Mouse (Mus musculus) right cerebral cortex, adult 18-20 months (tissue): ENCODE results near the gene Mrpl1.

Experiments used
- DNase-seq: peaks from one replicate; pipeline ENCODE4 v3.0.0; 2022; ENCODE audit warnings: mixed read lengths

The Mrpl1 gene

DNA sequence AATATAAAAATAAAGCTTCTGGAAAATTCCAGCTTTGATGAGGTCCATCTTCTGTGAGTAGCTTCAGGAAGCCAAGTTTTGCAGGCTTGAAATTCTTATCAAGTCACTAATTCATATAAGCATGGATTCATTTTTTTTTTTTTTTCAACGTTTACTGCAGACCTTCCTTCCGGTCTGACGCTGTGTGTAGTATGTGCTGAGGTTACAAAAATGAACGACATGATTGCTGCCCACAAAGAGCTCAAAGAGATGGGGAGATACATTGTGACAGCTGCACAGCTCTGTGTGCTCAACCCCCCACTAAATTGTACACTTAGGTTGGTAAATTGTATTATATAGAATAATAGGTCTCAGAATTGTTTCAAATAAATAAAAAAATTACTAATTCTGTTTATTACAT is 750 bp upstream of the Mrpl1 start:
- no peak for DNase-seq

- peak; percentile 92 for DNase-seq
Observed at GRCm38 (mm10) chr5:96209916-96210583, 757 bp downstream of the Mrpl1 start.

DNA sequence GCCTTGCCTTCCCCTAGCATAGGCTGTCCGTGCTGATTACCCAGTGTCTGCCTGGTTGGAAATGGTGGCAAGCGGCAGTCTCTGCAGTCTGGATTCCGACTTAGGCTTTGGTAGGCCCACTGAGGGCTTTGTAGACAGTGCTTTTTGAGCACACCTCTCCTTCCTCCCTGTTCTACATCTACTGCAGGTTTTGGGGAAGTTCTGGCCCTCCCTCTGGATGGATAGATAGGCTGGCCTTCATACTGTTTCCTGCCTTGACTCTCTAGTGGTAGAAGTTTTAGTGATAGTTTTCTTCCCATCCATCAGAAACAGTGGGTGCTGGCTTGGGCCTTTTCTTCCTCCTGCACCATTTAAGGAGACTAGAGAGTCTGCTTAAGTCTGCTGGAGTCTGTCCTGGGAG is 9.4 kb downstream of the Mrpl1 start:
- DNase-seq, result no peak

GRCm38 (mm10) chr5:96219512-96219911 is 10.2 kb downstream of the Mrpl1 start:
- DNase-seq, result no peak

- no peak for DNase-seq
Observed at GRCm38 (mm10) chr5:96221298-96221697, 12.0 kb downstream of the Mrpl1 start.

DNA sequence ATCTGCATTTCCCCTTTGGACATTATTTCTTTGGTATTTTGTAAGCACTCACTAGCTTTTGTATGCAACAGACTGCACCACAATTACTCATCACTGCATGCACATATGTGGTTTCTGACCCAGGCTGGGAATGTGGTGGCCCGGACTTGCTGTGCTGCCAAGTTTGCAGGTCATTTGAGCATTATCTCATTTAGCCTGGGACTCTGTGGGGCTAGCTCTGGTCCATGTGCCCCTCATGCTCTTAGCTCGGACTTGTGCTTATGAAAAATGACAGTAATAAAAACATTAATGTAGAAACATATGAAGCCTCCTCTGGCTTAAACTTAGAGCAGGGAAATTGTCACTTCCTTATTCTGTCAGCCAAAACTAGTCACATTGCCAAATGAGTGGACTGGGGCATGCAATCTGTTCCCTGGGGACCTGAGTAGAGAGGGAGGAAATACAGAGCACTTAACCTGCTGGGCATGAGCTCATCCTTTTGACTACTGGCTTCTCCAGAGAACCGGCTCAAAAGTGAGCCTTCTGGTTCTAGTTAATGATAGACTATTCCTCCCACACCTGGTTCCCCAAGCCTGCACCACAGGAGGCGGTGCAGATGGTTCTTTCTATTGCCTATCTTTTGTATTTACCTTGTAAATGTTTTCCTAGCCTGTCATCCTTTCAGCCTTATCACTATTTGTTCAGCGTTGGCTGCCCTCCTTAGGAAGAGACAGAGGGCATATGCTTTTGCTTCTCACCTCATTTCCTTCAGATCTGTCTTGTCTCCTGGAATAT is 12.7 kb downstream of the Mrpl1 start:
- no peak for DNase-seq

DNA sequence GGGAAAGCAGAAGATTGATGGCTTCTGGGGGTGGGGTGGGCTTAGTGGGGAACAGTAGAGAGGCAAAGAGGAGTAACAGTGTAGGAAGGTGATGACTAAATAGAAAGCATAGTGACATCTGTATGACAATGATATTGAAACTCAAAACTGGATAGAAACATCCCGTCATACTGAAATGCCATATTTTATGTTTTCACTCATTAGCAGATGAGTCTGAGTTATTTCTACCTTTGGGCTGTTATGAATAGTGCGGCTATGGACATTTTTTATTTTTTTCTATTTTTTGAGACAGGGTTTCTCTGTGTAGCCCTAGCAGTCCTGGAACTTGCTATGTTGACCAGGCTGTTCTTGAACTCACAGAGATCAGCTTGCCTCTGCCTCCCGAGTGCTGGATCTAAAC is 13.7 kb downstream of the Mrpl1 start:
- DNase-seq, result no peak

GRCm38 (mm10) chr5:96226490-96226889 is 17.2 kb downstream of the Mrpl1 start:
- no peak for DNase-seq

GRCm38 (mm10) chr5:96228967-96229366 is 19.7 kb downstream of the Mrpl1 start:
- no peak for DNase-seq

DNA sequence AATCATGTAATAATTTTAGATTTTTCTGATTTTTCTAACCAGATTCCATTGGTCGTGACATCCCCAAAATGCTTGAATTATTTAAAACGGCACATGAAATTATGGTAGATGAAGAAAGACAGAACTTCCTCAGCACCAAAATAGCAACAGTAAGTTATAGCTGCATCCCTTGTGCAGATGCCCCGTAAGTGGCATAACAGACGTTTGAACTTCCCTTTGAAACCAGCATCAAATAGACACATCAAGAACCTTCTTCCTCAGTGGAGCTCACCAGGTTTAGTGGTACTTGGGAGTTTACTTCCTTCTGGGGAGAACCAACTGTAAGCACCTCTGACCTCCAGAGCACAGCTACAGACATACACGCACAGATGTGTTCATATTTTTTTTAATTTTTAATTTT is 29.5 kb downstream of the Mrpl1 start:
- DNase-seq, result no peak

DNA sequence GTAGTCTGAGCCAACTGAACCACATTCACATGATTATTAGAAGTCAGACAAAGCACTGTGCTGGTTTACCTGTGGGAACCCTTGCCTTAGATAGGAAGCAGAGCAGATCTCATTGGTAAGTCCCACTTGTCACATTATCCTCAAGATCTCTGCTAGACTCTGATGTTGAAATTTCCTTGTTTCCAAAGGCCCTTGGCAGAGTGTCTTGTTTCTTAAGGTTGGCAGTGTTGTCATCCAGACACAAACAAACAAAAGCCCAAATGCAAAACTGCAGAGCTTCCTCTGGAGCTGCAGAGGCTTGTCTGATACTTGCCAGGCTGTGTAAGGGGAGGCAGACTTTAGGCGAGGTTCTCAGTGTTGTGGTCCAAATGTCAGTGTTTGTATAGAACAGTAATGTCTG is 31.6 kb downstream of the Mrpl1 start:
- DNase-seq, result no peak

DNA sequence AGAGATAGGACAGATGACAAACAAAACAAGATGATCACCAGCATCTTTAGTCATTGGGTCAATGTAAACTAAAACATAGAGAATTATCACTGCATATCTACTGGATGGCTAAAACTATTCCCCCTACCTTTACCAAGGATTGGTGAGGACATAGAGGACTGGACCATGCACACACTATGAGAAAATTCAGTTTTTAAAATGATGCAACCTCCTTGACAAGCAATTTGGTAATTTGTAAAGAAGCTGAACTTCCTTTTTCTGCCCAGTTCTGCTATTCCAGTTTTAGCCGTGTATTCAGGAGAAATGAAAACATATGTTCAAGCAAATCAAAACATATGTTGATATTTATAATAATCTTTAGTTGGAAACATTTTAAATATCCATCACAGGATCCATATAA is 35.2 kb downstream of the Mrpl1 start:
- no peak for DNase-seq

- DNase-seq, result no peak
Observed at GRCm38 (mm10) chr5:96253995-96254394, 44.7 kb downstream of the Mrpl1 start.

DNA sequence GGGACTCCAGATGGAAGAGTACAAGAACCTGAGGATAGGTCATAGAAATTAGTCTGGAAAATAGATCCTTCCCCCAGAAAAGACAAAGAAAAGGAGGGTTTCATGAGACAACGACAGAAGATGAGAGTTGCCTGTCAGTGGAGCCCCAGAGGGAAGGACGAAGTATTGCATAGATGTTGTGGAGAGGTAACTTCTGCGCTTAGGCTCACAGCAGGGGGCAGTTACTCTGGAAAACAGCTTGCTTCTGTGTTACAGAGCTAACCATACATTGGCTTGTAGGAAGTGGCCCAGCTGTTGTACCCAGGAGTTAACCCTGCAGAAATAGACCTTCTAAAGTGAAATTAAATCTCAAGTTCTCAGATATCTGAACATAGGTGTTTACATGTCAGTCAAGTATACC is 45.9 kb downstream of the Mrpl1 start:
- no peak for DNase-seq

- no peak for DNase-seq
Observed at GRCm38 (mm10) chr5:96258210-96258609, 48.9 kb downstream of the Mrpl1 start.

GRCm38 (mm10) chr5:96267017-96267702 is 57.9 kb downstream of the Mrpl1 start:
- peak; percentile 41 for DNase-seq

DNA sequence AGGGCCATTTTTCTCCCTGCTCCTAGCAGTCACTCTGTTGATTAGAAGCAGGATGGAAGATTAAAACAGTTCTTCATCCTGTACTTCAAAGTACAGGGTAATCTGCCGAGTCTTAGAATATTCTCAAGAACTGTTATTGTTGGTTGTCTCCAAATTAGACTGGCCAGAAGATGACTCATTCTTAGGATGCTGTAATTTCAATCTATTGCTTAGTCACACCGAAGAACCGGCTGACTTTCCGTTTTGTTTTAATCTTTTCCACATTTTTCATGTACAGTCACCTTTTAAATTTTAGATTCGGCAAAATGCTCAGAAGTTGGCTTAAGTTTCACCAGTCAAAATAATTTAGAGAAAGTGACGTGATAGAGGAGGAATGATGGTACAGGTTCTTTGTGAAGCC is 61.8 kb downstream of the Mrpl1 start:
- DNase-seq, result no peak

GRCm38 (mm10) chr5:96305786-96306185 is 96.5 kb downstream of the Mrpl1 start:
- no peak for DNase-seq

GRCm38 (mm10) chr5:96306271-96306670 is 97.0 kb downstream of the Mrpl1 start:
- DNase-seq, result no peak

DNA sequence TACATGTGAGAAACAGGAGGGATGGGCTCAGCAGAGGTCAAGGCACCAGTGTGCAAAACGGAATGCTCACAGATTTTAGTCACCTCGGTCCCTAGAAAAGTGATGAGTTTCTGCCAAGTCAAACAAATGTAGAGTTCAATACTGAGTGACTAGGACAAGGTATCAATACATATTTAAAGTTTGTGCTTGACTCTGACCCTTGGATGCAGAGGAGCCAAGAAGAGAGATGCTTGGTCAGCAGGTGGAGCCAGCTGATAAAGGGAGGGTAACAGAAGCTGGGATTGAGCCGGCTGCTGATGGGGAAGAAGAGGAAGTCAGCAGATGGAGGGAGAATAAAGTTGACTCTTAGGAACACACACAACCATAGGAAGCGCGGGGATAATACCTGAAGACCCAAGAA is 97.5 kb downstream of the Mrpl1 start:
- no peak for DNase-seq

- DNase-seq, result no peak
Observed at GRCm38 (mm10) chr5:96308086-96308485, 98.8 kb downstream of the Mrpl1 start.

- DNase-seq, result no peak
Observed at GRCm38 (mm10) chr5:96308645-96309044, 99.4 kb downstream of the Mrpl1 start.

- no peak for DNase-seq
Observed at GRCm38 (mm10) chr5:96309566-96309965, 100.3 kb downstream of the Mrpl1 start.

DNA sequence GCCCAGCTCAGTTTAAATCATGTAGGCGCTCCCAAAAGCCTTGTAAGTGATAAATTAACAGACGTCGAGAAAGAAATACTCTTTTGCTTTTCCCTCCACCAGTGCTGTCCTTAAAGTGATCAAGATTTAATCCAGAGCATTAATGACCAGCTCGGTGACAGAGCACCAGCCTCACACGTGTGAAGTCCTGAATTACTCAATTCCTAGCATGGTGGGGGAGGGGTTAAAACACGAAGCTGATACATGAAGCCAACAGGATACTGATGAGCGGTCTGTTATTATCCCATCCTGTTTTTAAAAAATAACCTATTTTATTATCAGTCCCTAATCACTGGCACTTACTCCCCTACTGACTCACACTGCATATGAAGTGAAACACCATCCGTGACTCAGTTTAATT is 102.4 kb downstream of the Mrpl1 start:
- DNase-seq, result no peak
